Mouse (Mus musculus) hindbrain, embryonic 12.5 days (tissue): ENCODE measurements around the gene Hbq1a. TPM values are rescaled to one million over a fixed set of nuclear protein-coding genes. Genes with fewer than 3 reads are reported as not detected.
"Not testable (repeated sequence)": the region's sequence is repeated elsewhere in the genome, so short reads cannot be mapped to it uniquely, and the experiment has no call there.

Experiments
- ATAC-seq: fragments of 200-750 bp; cut with Nextera tagmentation; 2 replicates; pipeline ENCODE4 v1.8.0; 2017; ENCODE audit warnings: moderate TSS enrichment; ENCODE audit not compliant: low FRiP score
- H3K27ac ChIP-seq: fragments of 300-500 bp; sonication (generic); 2 replicates; pipeline ENCODE4 v1.5.1; 2016; ENCODE audit warnings: mild to moderate bottlenecking
- H3K27me3 ChIP-seq: fragments of 300-500 bp; sonication (generic); 2 replicates; pipeline ENCODE4 v1.6.1; 2016; ENCODE audit warnings: mild to moderate bottlenecking
- H3K36me3 ChIP-seq: fragments of 300-500 bp; sonication (generic); 2 replicates; pipeline ENCODE4 v1.6.1; 2016; ENCODE audit warnings: mild to moderate bottlenecking
- H3K4me1 ChIP-seq: fragments of 300-500 bp; sonication (generic); 2 replicates; pipeline ENCODE4 v1.6.1; 2016
- H3K4me2 ChIP-seq: fragments of 300-500 bp; sonication (generic); replicated peaks from 2 replicates; pipeline ENCODE4 v1.6.1; 2016; ENCODE audit warnings: mild to moderate bottlenecking
- H3K4me3 ChIP-seq: fragments of 300-500 bp; sonication (generic); 2 replicates; pipeline ENCODE4 v1.5.1; 2016; ENCODE audit warnings: mild to moderate bottlenecking
- H3K9ac ChIP-seq: fragments of 300-500 bp; sonication (generic); 2 replicates; pipeline ENCODE4 v1.6.1; 2016; ENCODE audit warnings: mild to moderate bottlenecking, moderate library complexity
- H3K9me3 ChIP-seq: fragments of 300-500 bp; sonication (generic); replicated peaks from 2 replicates; pipeline ENCODE4 v1.6.1; 2016; ENCODE audit warnings: mild to moderate bottlenecking
- WGBS: fragments of 180-500 bp; shearing (Covaris S2); methylation state at CpG from one replicate; pipeline ENCODE4 v1.1.7; 2016; 5-methylcytosine and 5-hydroxymethylcytosine counted together
- polyA plus RNA-seq: library from polyadenylated mRNA; unstranded; fragments of >200 nt; fragmentation: Nextera tagmentation; extraction: Ambion mirVana; gene quantifications from 2 replicates; pipeline ENCODE4 v1.2.1, GENCODE M21; 2016

Gene Hbq1a
- polyA plus RNA-seq, 1 experiment from 2014 or later = 0.72 TPM

DNA sequence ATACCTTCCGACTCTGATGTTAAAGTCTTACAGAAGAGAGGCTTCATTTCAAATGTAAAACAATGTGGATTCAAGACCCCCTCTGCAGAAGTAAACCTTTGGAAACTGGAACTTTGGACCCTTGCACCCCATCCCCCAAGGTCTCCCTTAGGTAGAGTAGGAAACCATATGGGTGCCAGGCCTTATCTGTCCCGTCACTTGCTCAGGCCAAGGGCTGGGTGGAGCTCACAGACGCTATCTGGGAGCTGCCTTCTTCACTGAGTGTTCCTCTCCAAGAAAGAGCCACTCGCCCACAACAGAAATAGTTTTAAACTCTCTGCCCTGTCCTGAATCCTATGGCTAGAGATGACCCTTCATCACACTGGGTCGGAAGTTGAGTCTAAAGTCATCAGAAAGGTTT, 30.9 kb upstream of the Hbq1a start:
- Histone ChIP-seq H3K27ac (no peak overlapping the region), H3K9ac (no peak overlapping the region), H3K4me2 (no peak overlapping the region), H3K36me3 (no peaks in the 10 kb centered on the region), H3K4me3 (no peak overlapping the region), H3K4me1 (peaks cover 15% of the 10 kb centered on the region), H3K9me3 (no peaks in the 10 kb centered on the region), H3K27me3 (no peaks in the 10 kb centered on the region)
- 82% methylated on average over 5 of the region's 5 CpGs for WGBS
- no peak for ATAC-seq

DNA sequence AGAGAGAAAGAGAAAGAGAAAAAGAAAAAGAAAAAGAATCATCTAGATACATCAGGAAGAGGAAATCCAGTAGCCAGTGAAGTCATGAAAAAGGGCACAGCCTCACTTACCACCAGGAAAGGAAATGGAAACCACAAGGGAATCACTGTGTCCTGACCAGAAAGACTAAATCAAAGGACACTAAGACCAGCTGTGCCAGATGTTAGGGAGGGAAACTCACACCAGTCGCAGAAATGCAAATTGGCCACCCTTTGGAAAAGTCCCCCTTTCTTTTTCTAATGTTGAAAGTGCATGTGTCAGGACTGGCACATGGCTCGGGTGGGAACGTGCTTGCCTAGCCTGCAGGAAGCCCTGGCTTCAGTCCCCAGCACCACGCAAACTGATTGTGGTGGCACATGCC, 28.7 kb upstream of the Hbq1a start:
- Histone ChIP-seq H3K4me3 (no peak overlapping the region), H3K9me3 (no peaks in the 10 kb centered on the region), H3K4me2 (no peak overlapping the region), H3K9ac (no peak overlapping the region), H3K4me1 (peaks cover 10% of the 10 kb centered on the region), H3K36me3 (no peaks in the 10 kb centered on the region), H3K27me3 (0 out of 2 replicates have a peak, but pooled peaks cover 2% of the 10 kb centered on the region), H3K27ac (no peak overlapping the region)
- no peak for ATAC-seq
- WGBS = 38% methylated on average over 4 of the region's 4 CpGs

DNA sequence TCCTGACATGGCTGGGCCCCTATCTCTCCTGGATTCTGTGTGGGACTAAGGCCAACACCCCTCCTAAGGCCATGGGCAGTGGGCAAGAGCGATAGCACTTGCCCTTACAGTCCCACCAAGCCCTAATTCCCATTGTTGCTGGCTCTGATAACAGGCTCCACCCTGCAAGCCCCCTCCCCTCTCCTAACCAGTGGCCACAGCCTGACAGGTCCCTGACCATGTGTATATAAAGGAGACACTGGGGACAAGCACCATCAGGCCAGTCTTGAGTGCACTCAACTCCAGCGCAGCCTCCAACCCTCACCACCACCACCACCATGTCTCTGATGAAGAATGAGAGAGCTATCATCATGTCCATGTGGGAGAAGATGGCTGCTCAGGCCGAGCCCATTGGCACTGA, 23.5 kb upstream of the Hbq1a start, which contains the start of gene Hba-x:
Gene Hba-x, plus strand, starts transcription at position 54 of the 400 bp plus-strand sequence.
- no peak within 1 kb of the TSS for H3K27ac ChIP-seq
- 75% methylated on average over 3 of the region's 3 CpGs for WGBS
- peaks cover 22% of the 10 kb centered on the region; the same call in 1 of the 2 replicates for H3K27me3 ChIP-seq
- no peak within 1 kb of the TSS for H3K4me3 ChIP-seq
- H3K4me2 ChIP-seq = no peak within 1 kb of the TSS
- no peak for ATAC-seq
- H3K4me1 ChIP-seq = no peaks in the 10 kb centered on the region
- H3K36me3 ChIP-seq = no peaks in the 10 kb centered on the region
- H3K9ac ChIP-seq = no peak within 1 kb of the TSS
- H3K9me3 ChIP-seq = no peaks in the 10 kb centered on the region

DNA sequence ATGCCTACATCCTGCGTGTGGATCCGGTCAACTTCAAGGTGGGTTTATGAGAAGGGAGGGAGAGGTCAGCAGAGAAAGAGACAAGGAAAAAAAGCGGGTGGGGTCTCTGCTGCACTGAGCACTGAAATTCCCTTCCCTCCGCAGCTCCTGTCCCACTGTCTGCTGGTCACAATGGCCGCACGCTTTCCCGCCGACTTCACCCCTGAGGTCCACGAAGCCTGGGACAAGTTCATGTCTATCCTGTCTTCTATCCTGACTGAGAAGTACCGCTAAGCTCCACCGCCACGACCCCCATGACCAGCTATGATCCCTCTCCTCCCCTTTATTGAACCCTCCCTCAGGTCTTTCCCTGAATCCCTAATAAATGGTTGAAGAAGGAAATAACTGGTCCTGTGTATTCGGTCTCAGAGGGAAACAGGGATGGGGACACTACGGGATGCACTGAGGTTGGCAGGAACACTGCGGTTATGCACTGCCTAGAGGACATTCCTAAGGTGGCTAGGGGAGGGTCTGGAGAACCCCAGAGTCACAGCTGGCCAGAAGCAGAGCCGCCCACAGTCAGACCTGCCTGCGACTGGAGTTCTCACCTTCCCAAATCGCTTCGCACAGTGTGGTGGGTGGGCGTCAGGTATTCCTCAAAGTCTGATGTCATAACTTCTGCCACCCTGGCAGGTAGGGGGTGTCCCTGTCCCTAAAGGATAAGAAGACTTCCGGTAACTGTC, 22.0 kb upstream of the Hbq1a start:
- ATAC-seq = no peak
- H3K27me3 ChIP-seq = peaks cover 22% of the 10 kb centered on the region; the same call in 1 of the 2 replicates
- no peak overlapping the region for H3K9ac ChIP-seq
- 72% methylated on average over 21 of the region's 21 CpGs for WGBS
- no peaks in the 10 kb centered on the region for H3K36me3 ChIP-seq
- no peak overlapping the region for H3K4me2 ChIP-seq
- no peaks in the 10 kb centered on the region for H3K9me3 ChIP-seq
- H3K4me1 ChIP-seq = no peaks in the 10 kb centered on the region
- H3K4me3 ChIP-seq = no peak overlapping the region
- H3K27ac ChIP-seq = no peak overlapping the region

DNA sequence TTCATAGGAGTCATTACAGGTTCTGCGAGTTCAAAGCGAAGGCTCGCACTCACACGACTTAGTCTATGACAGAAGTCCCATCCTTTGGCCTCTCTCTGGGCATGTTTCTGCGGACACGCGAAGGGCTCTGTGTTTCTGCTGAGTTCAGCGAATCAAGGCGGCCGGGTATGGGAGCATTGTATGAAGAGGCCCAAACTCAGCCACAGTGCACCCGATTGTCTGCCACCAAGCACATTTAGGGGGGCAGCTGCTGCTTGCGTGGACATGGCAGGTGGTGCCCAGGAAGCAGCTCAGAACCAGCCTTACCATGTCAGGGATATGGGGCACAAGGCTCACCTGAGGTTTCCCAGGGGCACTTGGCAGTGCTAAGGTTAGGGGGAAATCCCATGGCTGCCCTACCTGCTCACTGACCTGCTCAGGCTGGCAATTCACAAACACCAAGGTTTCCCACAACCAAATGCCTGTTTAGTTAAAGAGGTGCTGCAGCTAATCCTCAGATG, 21.4 kb upstream of the Hbq1a start:
- H3K27me3 ChIP-seq = peaks cover 22% of the 10 kb centered on the region; the same call in 1 of the 2 replicates
- no peak overlapping the region for H3K4me2 ChIP-seq
- H3K4me3 ChIP-seq = no peak overlapping the region
- ATAC-seq = no peak
- H3K4me1 ChIP-seq = no peaks in the 10 kb centered on the region
- no peaks in the 10 kb centered on the region for H3K9me3 ChIP-seq
- no peaks in the 10 kb centered on the region for H3K36me3 ChIP-seq
- 82% methylated on average over 12 of the region's 12 CpGs for WGBS
- H3K9ac ChIP-seq = no peak overlapping the region
- H3K27ac ChIP-seq = no peak overlapping the region

DNA sequence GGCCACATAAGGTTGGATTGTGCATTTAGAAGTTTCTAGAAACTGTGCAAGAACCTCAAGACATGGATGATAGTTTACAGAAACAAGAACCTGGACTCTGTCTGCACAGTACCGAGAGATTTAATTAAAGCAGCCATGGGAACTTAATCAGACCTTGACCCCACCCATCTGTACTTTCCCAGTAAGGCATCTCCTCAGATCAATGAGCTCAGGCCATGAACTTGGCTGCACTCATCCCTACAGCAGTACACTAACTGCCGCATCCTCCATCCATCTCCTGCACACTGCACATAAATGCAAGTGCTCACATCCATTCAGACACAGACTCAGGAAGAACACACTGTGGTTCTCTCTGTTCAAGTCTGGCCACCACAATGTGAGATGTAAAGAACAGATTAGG, 19.2 kb upstream of the Hbq1a start:
- WGBS = 75% methylated on average over 2 of the region's 2 CpGs
- H3K4me2 ChIP-seq = no peak overlapping the region
- H3K9ac ChIP-seq = no peak overlapping the region
- H3K27me3 ChIP-seq = peaks cover 22% of the 10 kb centered on the region; the same call in 1 of the 2 replicates
- H3K27ac ChIP-seq = no peak overlapping the region
- H3K4me1 ChIP-seq = no peaks in the 10 kb centered on the region
- no peaks in the 10 kb centered on the region for H3K36me3 ChIP-seq
- H3K9me3 ChIP-seq = no peaks in the 10 kb centered on the region
- H3K4me3 ChIP-seq = no peak overlapping the region
- ATAC-seq = no peak

DNA sequence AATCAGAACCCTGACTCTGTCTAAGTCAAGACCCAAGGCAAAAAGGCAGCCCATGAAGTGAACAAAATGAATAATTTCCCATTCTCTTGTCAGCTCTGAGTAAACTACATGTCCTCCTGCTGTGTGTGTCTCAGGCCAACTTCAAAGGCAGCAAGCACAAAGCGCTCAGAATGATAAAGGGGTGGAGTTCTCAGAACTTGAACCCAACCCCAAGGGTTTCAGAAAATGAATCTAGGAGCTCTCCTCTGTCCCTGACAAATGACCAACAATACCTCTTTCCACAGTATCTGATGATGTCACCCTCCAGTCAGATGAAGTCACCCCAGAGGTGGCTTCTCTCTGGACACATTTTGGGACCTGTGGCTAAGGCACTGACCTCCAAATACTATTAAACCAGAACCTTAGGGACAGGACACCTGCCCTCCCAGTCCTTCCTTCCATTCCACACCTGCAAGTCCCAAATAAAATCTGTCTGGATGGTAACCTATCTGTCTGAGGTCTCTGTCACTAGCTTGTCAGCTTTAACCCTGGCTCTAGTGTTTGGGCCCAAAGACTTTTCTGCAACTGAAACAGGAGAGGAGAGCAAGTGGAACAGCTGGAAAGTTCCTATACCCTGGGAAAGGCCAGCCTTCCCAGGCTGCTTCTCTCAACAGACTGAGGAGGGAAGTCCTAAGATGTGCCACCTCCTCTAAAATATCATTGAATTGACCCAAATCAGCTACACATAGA, 18.3 kb upstream of the Hbq1a start:
- no peak for ATAC-seq
- Histone ChIP-seq H3K27ac (no peak overlapping the region), H3K36me3 (no peaks in the 10 kb centered on the region), H3K4me1 (no peaks in the 10 kb centered on the region), H3K4me2 (no peak overlapping the region), H3K9me3 (no peaks in the 10 kb centered on the region), H3K27me3 (peaks cover 16% of the 10 kb centered on the region; the same call in 1 of the 2 replicates), H3K9ac (no peak overlapping the region), H3K4me3 (no peak overlapping the region)
- WGBS = 63% methylated on average over 1 of the region's 1 CpGs

DNA sequence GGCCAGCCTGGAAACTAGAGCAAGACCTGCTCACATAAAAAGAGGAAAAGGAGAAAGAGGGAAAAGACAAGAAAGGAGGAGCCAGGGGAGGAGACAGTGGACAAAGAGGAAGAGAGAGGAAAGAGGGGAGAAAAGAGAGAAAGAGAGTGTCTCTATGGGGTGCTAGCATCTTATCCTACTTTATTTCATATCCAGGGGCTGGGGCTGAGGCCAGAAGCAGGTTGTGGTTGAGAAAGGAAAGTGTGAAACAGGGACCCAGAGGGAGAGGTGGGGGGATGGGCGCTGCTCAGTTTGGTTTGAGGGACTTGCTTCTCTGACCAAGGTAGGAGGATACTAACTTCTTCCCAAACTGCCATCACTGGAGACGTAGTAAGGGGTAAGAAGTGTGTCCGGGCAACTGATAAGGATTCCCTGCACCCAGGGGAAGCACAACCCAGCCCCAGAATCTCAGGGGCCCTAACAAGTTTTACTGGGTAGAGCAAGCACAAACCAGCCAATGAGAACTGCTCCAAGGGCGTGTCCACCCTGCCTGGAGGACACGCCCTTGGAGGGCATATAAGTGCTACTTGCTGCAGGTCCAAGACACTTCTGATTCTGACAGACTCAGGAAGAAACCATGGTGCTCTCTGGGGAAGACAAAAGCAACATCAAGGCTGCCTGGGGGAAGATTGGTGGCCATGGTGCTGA, 16.6 kb upstream of the Hbq1a start, which contains the start of gene Hba-a1:
Gene Hba-a1, plus strand, starts transcription at position 421 of the 687 bp plus-strand sequence.
- not testable (repeated sequence) for H3K27ac ChIP-seq, H3K9me3 ChIP-seq, ATAC-seq, H3K4me2 ChIP-seq, H3K9ac ChIP-seq, H3K4me3 ChIP-seq, H3K36me3 ChIP-seq, H3K4me1 ChIP-seq
- peaks cover 13% of the 10 kb centered on the region; the same call in 1 of the 2 replicates for H3K27me3 ChIP-seq
- WGBS = 70% methylated on average over 1 of the region's 5 CpGs

DNA sequence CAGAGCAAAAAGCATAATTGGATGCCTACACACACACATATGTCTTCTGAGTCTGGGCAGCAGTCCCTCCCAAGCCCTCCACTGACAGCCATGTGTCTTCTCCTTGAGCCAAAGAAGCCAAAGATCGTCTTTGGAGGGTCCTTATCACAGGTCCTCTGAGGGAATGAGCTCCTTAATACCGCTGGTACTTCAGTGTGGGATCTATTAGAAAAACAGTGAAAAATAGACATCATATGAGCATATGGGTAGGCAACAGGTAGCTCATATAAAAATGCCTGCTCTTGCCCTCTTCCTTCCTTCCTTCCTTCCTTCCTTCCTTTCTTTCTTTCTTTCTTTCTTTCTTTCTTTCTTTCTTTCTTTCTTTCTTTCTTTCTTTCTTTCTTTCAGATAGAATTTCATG, 15.3 kb upstream of the Hbq1a start:
- 77% methylated on average over 2 of the region's 2 CpGs for WGBS
- not testable (repeated sequence) for H3K4me2 ChIP-seq, H3K27me3 ChIP-seq, ATAC-seq, H3K27ac ChIP-seq, H3K36me3 ChIP-seq, H3K9ac ChIP-seq, H3K9me3 ChIP-seq, H3K4me3 ChIP-seq, H3K4me1 ChIP-seq

DNA sequence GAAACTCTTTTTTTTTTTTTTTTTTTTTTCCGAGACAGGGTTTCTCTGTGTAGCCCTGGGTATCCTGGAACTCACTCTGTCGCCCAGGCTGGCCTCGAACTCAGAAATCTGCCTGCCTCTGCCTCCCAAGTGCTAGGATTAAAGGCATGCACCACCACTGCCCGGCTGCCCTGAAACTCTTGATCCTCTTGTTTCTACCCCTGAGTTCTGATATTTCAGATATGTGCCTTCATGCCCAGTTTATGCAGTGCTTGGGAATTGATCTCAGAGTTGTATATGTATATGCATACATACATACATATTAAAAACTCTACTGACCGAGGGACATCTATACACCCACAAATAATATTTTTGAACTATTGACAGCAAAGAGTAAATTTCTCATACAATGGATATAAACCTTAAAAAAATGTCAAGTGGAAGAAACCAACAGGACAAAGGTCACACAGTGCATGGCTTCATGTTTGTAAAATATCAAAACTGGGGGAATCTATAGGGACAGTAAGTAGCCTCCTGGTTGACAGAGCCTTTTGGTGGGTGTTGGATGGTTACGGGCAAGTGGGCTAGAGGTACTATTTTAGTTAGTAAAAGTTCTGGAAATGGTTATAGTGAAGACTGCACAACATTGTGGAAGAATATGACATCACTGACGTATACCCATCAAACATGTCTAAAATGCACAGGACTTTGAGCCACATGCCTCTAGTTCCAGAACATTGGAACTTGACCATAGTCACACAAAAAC, 14.7 kb upstream of the Hbq1a start:
- H3K9ac ChIP-seq = no peak overlapping the region
- H3K4me2 ChIP-seq = no peak overlapping the region
- 82% methylated on average over 7 of the region's 7 CpGs for WGBS
- H3K27me3 ChIP-seq = peaks cover 8% of the 10 kb centered on the region; the same call in 1 of the 2 replicates
- ATAC-seq = no peak
- H3K4me3 ChIP-seq = no peak overlapping the region
- H3K4me1 ChIP-seq = no peaks in the 10 kb centered on the region
- no peaks in the 10 kb centered on the region for H3K36me3 ChIP-seq
- no peak overlapping the region for H3K27ac ChIP-seq
- no peaks in the 10 kb centered on the region for H3K9me3 ChIP-seq

DNA sequence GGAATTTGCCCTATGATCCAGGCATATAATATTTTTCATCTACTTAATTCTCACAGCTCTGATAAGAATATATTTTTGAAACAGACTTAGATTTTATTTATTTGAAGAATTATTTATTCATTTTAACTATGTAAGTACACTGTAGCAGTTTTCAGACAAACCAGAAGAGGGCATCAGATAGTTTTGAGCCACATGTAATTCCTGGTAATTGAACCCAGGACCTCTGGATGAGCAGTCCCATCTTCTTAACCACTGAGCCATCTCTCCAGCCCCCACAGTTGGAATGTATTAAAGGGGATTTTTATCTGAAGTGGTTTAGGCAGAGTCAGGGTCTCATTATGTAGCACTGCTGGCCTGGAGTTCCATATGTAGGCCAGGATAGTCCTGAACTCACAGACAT, 14.0 kb upstream of the Hbq1a start:
- ATAC-seq, H3K4me3 ChIP-seq, H3K4me2 ChIP-seq, H3K27ac ChIP-seq, H3K27me3 ChIP-seq, H3K9ac ChIP-seq, H3K9me3 ChIP-seq, H3K36me3 ChIP-seq, H3K4me1 ChIP-seq: not testable (repeated sequence)
